Mouse (Mus musculus): ENCODE results near the gene Spag4.

DNA sequence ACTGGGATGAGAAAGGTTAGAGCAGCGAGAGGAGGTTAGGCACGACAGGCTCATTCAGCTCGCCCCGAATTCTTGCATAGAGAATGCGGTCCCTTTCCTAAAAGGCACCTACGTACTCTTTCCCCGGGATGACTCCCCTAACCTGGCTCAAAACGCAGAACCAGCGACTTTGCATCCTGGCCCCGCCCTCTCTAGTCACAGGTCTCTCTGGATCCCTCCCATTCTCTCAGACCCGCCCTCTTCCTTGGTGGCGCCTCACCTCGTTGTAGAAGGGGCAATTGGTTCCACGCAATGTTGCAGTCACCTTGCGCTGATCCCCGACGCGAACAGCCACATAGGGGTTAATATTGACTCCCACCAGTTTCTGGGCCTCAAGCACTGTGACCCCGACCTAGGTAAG lies 17.0 kb upstream of the Spag4 start:
- TF ChIP-seq USF1 (IDR thresholded peaks at IDR 0.05; ENCODE audit: low read depth) (no peak), CTCF (IDR thresholded peaks at IDR 0.05; ENCODE audit: control insufficient read depth, insufficient read depth, insufficient read length) (no peak), FOSL1 (IDR thresholded peaks at IDR 0.05; ENCODE audit: insufficient read depth, low read length, poor library complexity, severe bottlenecking) (no peak)

All from C2C12 (cell line).